Mouse (Mus musculus) midbrain, embryonic 14.5 days (tissue): Measurements from ENCODE around the gene Kpnb1. TPM values are rescaled to one million over a fixed set of nuclear protein-coding genes. Genes with fewer than 3 reads are reported as not detected.

Experiments
- ATAC-seq: fragments of 200-750 bp; cut with Nextera tagmentation; 2 replicates; pipeline ENCODE4 v1.8.0; 2017; ENCODE audit warnings: moderate number of reproducible peaks, moderate library complexity; ENCODE audit not compliant: low FRiP score, low TSS enrichment
- DNase-seq: peaks from one replicate; pipeline ENCODE4 v3.0.0-alpha.2; 2015
- H3K27ac ChIP-seq: fragments of 300-500 bp; sonication (generic); replicated peaks from 2 replicates; pipeline ENCODE4 v1.5.1; 2014; ENCODE audit warnings: mild to moderate bottlenecking, low read depth, low read length, moderate library complexity
- H3K27me3 ChIP-seq: fragments of 300-500 bp; sonication (generic); 2 replicates; pipeline ENCODE4 v1.6.1; 2014; ENCODE audit warnings: low read length, control low read depth, mixed read lengths; ENCODE audit not compliant: control insufficient read depth, insufficient read depth
- H3K36me3 ChIP-seq: fragments of 300-500 bp; sonication (generic); 2 replicates; pipeline ENCODE4 v1.6.1; 2014; ENCODE audit warnings: low read length, control low read depth; ENCODE audit not compliant: control insufficient read depth, insufficient read depth
- H3K4me1 ChIP-seq: fragments of 300-500 bp; sonication (generic); 2 replicates; pipeline ENCODE4 v1.6.1; 2014; ENCODE audit warnings: mild to moderate bottlenecking, antibody characterized with exemption, low read length, control low read depth; ENCODE audit not compliant: control insufficient read depth, insufficient read depth
- H3K4me2 ChIP-seq: fragments of 300-500 bp; sonication (generic); 2 replicates; pipeline ENCODE4 v1.6.1; 2014; ENCODE audit warnings: mild to moderate bottlenecking, low read length, moderate library complexity
- H3K4me3 ChIP-seq: fragments of 300-500 bp; sonication (generic); replicated peaks from 2 replicates; pipeline ENCODE4 v1.5.1; 2014; ENCODE audit warnings: low read depth, low read length
- H3K9ac ChIP-seq: fragments of 300-500 bp; sonication (generic); replicated peaks from 2 replicates; pipeline ENCODE4 v1.6.1; 2014; ENCODE audit warnings: mild to moderate bottlenecking, low read length, moderate library complexity
- H3K9me3 ChIP-seq: fragments of 300-500 bp; sonication (generic); 2 replicates; pipeline ENCODE4 v1.6.1; 2016; ENCODE audit warnings: low read length, control low read depth, mixed read lengths; ENCODE audit not compliant: control insufficient read depth
- WGBS: fragments of 180-500 bp; shearing (Covaris S2); extraction: QIAGEN DNeasy Blood & Tissue Kit; methylation state at CpG from one replicate; pipeline ENCODE4 v1.1.7; 2014; 5-methylcytosine and 5-hydroxymethylcytosine counted together
- polyA plus RNA-seq: library from polyadenylated mRNA; unstranded; fragments of >200 nt; fragmentation: Nextera tagmentation; extraction: Ambion mirVana; gene quantifications from 2 replicates; pipeline ENCODE4 v1.2.1, GENCODE M21; 2014

The Kpnb1 gene
- polyA plus RNA-seq, 1 experiment from 2014 or later: 48.6 TPM

DNA sequence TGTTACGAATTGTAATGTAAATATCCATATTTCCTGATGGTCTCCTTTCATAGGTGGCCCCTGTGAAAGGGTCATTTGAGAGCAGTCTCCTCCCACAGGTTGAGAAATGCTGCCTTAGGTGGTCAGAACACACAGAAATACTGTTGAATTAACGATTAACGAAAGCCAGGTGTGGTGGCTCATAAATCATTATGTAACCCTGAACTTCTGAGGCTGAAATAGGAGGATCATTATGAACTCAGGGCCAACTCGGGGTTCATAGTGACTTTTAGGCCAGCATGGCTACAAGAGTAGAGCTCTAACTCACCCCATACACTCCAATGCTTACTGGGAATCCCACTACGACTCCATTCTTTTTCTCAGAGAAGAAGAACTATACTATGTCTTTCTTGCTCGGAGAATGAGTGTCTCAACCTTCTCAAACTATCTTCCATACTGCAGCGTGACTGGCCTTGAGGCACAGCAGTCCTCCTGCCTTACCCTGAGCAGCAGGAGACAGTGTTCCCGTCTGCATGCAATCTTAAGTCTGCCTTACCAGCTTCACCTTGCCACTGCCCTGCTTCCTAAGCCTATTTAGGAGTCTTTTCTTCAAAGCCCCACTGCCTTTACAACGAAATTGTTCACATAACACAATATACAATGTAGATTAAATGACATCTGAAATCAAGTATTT is 23.2 kb upstream of the Kpnb1 start:
- Histone ChIP-seq H3K36me3 (peaks cover 91% of the 10 kb centered on the region), H3K4me2 (no peak overlapping the region), H3K4me3 (no peak overlapping the region), H3K9me3 (no peaks in the 10 kb centered on the region), H3K27ac (no peak overlapping the region), H3K9ac (no peak overlapping the region), H3K27me3 (no peaks in the 10 kb centered on the region), H3K4me1 (no peaks in the 10 kb centered on the region)
- ATAC-seq (no peak), DNase-seq (no peak)
- WGBS: 96% methylated on average over 9 of the region's 9 CpGs

DNA sequence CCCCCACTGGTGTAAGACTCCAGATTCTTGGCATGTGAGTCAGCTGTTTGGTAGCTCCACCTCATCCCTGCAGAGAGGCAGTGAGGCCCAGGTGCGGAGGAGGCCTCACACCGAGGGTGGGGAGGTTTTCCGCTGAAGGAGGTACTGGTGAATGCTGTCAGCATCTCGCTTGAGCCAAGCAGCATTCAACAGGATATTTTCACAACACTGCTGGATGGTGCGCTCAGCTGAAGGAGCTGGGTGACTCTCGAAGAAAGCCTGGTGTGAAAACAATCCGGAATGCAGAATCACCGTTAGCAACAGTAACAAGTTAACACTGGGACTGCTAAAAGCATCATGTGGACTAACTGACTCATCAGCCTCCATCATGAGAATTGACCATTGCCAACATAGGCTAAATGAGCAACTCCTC is 19.3 kb upstream of the Kpnb1 start:
- Histone ChIP-seq H3K9ac (no peak overlapping the region), H3K36me3 (peaks cover 58% of the 10 kb centered on the region), H3K9me3 (no peaks in the 10 kb centered on the region), H3K4me3 (no peak overlapping the region), H3K4me1 (no peaks in the 10 kb centered on the region), H3K27ac (no peak overlapping the region), H3K27me3 (no peaks in the 10 kb centered on the region), H3K4me2 (no peak overlapping the region)
- 87% methylated on average over 8 of the region's 8 CpGs for WGBS
- ATAC-seq (no peak), DNase-seq (no peak)

DNA sequence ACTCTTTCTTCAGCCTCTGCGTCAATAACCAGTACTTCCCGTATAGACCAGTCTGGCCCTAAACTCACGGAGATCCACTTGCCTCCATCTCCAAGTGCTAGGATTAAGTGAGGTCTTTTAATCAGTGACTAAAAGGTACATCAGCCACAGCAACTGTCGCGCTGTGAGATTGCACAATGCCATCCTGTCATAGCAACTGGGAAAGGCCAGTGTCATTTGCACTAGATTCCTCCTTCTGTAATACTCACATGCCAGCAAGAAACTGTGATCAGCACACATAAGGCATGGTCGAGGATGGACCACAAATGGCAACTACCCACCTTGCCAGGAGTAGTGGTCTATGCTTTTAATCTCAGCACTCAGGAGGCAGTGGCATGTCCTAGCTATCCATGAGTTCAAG is 11.8 kb upstream of the Kpnb1 start:
- Histone ChIP-seq H3K27ac (no peak overlapping the region), H3K4me3 (no peak overlapping the region), H3K4me2 (no peak overlapping the region), H3K9ac (no peak overlapping the region), H3K27me3 (no peaks in the 10 kb centered on the region), H3K9me3 (no peaks in the 10 kb centered on the region), H3K4me1 (no peaks in the 10 kb centered on the region), H3K36me3 (no peaks in the 10 kb centered on the region)
- no peak for ATAC-seq
- WGBS: 87% methylated on average over 6 of the region's 6 CpGs
- no peak for DNase-seq

DNA sequence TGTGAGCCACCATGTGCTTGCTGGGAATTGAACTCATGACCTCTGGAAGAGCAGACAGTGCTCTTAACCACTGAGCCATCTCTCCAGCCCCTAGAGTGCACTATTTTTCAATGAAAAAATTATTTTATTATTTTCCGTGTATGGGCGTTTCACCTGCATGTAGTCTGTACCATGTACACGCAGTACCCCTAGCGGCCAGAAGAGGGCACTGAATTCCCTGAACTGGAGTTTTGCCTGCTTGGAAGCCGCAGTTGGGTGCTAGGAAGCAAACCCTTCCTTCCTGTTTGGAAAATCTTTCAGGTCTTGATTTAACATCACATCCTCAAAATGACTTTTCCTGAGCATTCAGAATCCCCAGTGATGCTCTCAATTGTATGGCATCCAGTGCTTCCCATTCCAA is 10.9 kb upstream of the Kpnb1 start:
- Histone ChIP-seq H3K4me3 (no peak overlapping the region), H3K27ac (no peak overlapping the region), H3K4me1 (no peaks in the 10 kb centered on the region), H3K4me2 (no peak overlapping the region), H3K27me3 (no peaks in the 10 kb centered on the region), H3K9me3 (no peaks in the 10 kb centered on the region), H3K36me3 (no peaks in the 10 kb centered on the region), H3K9ac (no peak overlapping the region)
- peak; percentile 58 for DNase-seq
- ATAC-seq: no peak
- 24% methylated on average over 5 of the region's 5 CpGs for WGBS

DNA sequence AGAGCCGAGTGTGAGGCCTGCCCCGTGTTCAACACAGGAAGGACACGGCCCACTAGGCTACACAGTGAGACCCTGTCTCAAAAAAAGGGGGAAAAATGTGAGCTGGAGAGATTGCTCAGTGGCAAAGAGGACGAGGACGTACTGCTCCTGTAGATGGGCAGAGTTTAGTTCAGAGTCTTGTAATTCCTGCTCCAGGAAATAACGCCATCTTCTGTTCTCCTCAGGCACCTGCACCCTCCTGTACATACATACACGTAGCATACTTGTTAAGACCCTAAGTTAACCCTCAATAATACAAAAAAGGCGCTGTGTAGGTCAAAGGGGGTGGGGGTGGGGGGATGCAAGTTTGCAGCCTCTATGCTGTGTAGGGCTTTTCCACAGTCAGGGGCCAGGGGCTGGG is 9.3 kb upstream of the Kpnb1 start:
- 78% methylated on average over 8 of the region's 8 CpGs for WGBS
- no peaks in the 10 kb centered on the region for H3K9me3 ChIP-seq

DNA sequence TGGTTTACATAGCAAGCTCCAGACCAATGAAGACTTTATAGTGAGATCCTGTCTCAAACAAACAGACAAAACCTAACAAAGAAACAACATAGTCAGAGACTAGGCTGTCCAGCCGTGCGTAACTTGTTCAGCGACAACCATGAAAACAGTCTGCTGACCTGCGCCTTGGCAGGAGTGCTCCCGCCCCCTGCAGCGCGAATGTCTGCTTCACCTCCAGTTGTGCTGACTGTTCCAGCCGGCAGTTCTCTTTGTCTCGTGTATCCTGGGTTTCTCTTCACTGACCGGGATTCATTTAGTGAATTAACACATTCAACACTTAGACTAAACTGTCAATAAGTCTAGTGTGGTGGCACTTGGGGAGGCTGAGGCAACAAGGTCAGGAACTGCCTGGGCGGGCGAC is 8.9 kb upstream of the Kpnb1 start:
- H3K4me3 ChIP-seq: no peak overlapping the region
- H3K27ac ChIP-seq: no peak overlapping the region
- DNase-seq (no peak), ATAC-seq (no peak)
- no peaks in the 10 kb centered on the region for H3K36me3 ChIP-seq
- H3K4me1 ChIP-seq: no peaks in the 10 kb centered on the region
- no peak overlapping the region for H3K4me2 ChIP-seq
- WGBS: 60% methylated on average over 12 of the region's 12 CpGs
- no peaks in the 10 kb centered on the region for H3K9me3 ChIP-seq
- H3K27me3 ChIP-seq: no peaks in the 10 kb centered on the region
- H3K9ac ChIP-seq: no peak overlapping the region

More for the DNA sequence above, 9.3 kb upstream of the Kpnb1 start:
- DNase-seq: no peak
- H3K27ac ChIP-seq: no peak overlapping the region
- H3K4me3 ChIP-seq: no peak overlapping the region
- no peak overlapping the region for H3K4me2 ChIP-seq
- no peaks in the 10 kb centered on the region for H3K4me1 ChIP-seq
- H3K27me3 ChIP-seq: no peaks in the 10 kb centered on the region
- ATAC-seq: no peak
- no peak overlapping the region for H3K9ac ChIP-seq
- no peaks in the 10 kb centered on the region for H3K36me3 ChIP-seq

DNA sequence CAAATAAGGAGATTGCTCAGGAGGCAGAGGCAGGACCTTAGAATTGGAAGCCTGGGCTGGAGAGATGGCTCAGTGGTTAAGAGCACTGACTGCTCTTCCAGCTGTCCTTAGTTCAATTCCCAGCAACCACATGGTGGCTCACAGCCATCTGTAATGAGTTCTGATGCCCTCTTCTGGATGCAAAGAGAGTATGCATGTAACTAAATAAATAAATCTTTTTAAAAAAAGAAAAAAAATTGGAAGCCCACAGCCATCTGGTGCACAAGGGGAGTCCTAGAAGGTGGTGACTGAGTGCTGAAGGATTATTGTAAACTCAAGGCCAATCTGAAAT is 4.9 kb upstream of the Kpnb1 start:
- Histone ChIP-seq H3K27ac (no peak overlapping the region), H3K4me3 (no peak overlapping the region), H3K9ac (no peak overlapping the region), H3K27me3 (no peaks in the 10 kb centered on the region), H3K4me1 (no peaks in the 10 kb centered on the region), H3K4me2 (no peak overlapping the region), H3K36me3 (no peaks in the 10 kb centered on the region), H3K9me3 (no peaks in the 10 kb centered on the region)
- DNase-seq (no peak), ATAC-seq (no peak)

DNA sequence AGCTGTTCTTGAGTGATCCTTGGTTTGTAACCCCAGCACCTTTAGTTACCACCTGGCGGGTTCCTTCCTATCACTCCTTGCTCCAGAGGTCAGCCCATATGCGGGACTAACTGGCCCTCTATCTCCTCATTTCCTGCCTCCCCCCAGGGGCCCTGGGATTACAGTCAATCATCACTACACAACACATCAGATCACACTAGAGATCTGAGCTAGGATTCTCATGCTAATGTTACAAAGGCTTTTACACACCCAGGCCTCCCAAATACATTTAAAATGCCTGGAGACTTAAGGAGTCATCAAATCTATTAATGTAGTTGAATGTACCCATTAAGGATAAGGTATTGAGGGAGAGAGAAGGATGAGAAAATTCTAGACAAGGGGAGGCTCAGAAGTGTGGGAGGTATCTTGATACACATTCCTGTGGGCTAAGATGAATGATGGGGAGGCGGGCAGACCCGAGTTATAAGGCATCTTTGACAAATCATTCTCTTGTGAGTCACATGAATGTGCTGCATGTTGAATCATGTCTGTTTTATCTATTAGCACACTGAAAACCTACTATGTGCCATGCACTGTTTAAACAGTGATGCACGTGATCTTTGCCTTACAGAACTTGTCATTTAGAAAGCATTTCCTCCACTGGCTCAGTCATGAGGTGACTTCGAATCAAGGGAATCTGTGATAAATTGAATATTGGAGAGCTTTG is 4.4 kb upstream of the Kpnb1 start:
- Histone ChIP-seq H3K36me3 (no peaks in the 10 kb centered on the region), H3K4me2 (no peak overlapping the region), H3K4me1 (no peaks in the 10 kb centered on the region), H3K4me3 (no peak overlapping the region), H3K27ac (no peak overlapping the region), H3K27me3 (no peaks in the 10 kb centered on the region), H3K9me3 (no peaks in the 10 kb centered on the region), H3K9ac (no peak overlapping the region)
- DNase-seq (no peak), ATAC-seq (no peak)
- WGBS: 86% methylated on average over 6 of the region's 6 CpGs

DNA sequence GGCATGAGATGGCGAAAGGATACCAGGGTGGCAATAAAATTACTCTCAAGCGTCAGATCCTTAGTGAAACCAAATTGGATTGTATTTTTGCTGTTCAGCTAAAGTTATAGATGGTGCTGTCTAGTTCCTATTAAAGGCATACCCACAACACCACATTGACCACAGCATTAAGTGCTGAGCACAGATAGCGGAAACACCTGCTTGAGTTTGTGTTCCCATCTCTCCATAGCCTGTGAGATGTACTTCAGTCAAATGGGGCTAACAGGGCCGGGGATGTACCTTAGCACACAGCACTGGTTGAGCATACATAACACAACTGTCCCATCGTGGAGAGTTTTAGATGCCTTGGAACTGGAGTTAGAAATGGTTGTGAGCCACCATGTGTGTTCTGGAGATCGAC is 3.3 kb upstream of the Kpnb1 start:
- peaks cover 5% of the 10 kb centered on the region; the same call in 1 of the 2 replicates for H3K4me1 ChIP-seq

More for the DNA sequence above, 3.3 kb upstream of the Kpnb1 start:
- Histone ChIP-seq H3K27ac (no peak overlapping the region), H3K27me3 (no peaks in the 10 kb centered on the region), H3K9ac (no peak overlapping the region), H3K4me3 (no peak overlapping the region), H3K4me2 (no peak overlapping the region), H3K36me3 (peaks cover 4% of the 10 kb centered on the region; the same call in 1 of the 2 replicates), H3K9me3 (no peaks in the 10 kb centered on the region)
- ATAC-seq (no peak), DNase-seq (no peak)
- WGBS: 95% methylated on average over 6 of the region's 6 CpGs
